Mouse (Mus musculus): ENCODE data around the gene Heca.

- TF ChIP-seq CTCF (IDR thresholded peaks at IDR 0.05; ENCODE audit: borderline replicate concordance, extremely low read depth, insufficient read depth, insufficient read length): no peak
- no peak for TF ChIP-seq POLR2A (IDR thresholded peaks at IDR 0.05; ENCODE audit: borderline replicate concordance, extremely low read depth, insufficient read depth, insufficient read length, poor library complexity, severe bottlenecking)
Observed at GRCm38 (mm10) chr10:17932131-17932530, 15.7 kb downstream of the Heca start.

Measured in brain, embryonic 14.5 days (tissue).